27 mouse cellular contexts compared by ENCODE assay signal in genomic region chr8:125902521-125902920, GRCm38 (mm10). TPM values are rescaled to one million over a fixed set of nuclear protein-coding genes. Genes with fewer than 3 reads are reported as not detected.
DNase-seq lines count a peak whose midpoint lies in the region; ATAC-seq and TF ChIP-seq lines count a peak whose summit lies in the region.
"Had no signal": no experiment of that assay in that cellular context is flagged by ENCODE, and none has a peak within 500 bp of the region (broad histone marks: within the 10 kb centered on the region; RNA-seq: fewer than 3 reads in every experiment).

No protein-coding gene starts in this region.

- no peaks in the 10 kb centered on the region; a peak in 1 of 4 replicates for H3K36me3 ChIP-seq in MEL (ENCODE audit: control insufficient read depth in 1 of 2, insufficient read depth in 2 of 2, low read length in 2 of 2)
- H3K36me3 ChIP-seq in stomach, postnatal 0 days (ENCODE audit: control insufficient read depth, insufficient read depth, low read length): no peaks in the 10 kb centered on the region
- no peaks in the 10 kb centered on the region for H3K36me3 ChIP-seq in forebrain, postnatal 0 days (ENCODE audit: insufficient read depth)
- H3K36me3 ChIP-seq: embryonic facial prominence, embryonic 13.5 days; G1E; hindbrain, embryonic 13.5 days; liver, embryonic 13.5 days; lung, embryonic 15.5 days; stomach, embryonic 15.5 days had no signal

- peak; percentile 26 to 42 for DNase-seq in adrenal gland, postnatal 36 days
- DNase-seq in adrenal gland, postnatal 4 days (ENCODE audit: low spot score in 2 of 2): no peak
- peak; percentile 48 for DNase-seq in MEL (ENCODE audit: low read depth, low spot score)
- DNase-seq in brain, embryonic 14.5 days (ENCODE audit: low read depth): peak; percentile 8
- peak; percentile 33 for DNase-seq in stomach, postnatal 0 days (ENCODE audit: low spot score)
- DNase-seq in thymus, postnatal 14 days: no peak
- DNase-seq in forebrain, postnatal 0 days: no peak
- no peak for DNase-seq in lung, postnatal 25 days (ENCODE audit: low spot score)
- DNase-seq: B cell, adult 2 months; cerebellum, adult 11 months; cerebellum, adult 9-11 months; gastrocnemius, postnatal 25 days; heart, postnatal 36 days; kidney, adult 18-20 months; kidney, postnatal 4 days; liver, embryonic 13.5 days; lung, postnatal 4 days; thymus, postnatal 25 days had no signal

- no peak for TF ChIP-seq POLR2A in MEL (IDR thresholded peaks at IDR 0.05; ENCODE audit: control insufficient read depth in 1 of 2, insufficient read depth in 1 of 2, low read depth in 1 of 2, low read length in 2 of 2, poor library complexity in 1 of 2)
- no peak for TF ChIP-seq POLR2A in brain, embryonic 14.5 days (IDR thresholded peaks at IDR 0.05; ENCODE audit: borderline replicate concordance, extremely low read depth, insufficient read depth, insufficient read length, poor library complexity, severe bottlenecking)

- peak; percentile 31; the same call in 1 of the 2 replicates for ATAC-seq in stomach, postnatal 0 days (ENCODE audit: low FRiP score, low TSS enrichment)
- ATAC-seq in forebrain, postnatal 0 days: no peak
- ATAC-seq: forebrain, embryonic 14.5 days had no signal

- H3K27me3 ChIP-seq in MEL (ENCODE audit: control insufficient read depth in 1 of 2, insufficient read depth in 2 of 2, low read length in 2 of 2): no peaks in the 10 kb centered on the region
- peaks cover 3% of the 10 kb centered on the region; the same call in 1 of the 2 replicates for H3K27me3 ChIP-seq in stomach, postnatal 0 days (ENCODE audit: control insufficient read depth, insufficient read depth, low read length)
- no peaks in the 10 kb centered on the region for H3K27me3 ChIP-seq in forebrain, postnatal 0 days (ENCODE audit: insufficient read depth, low read length)

- no peaks in the 10 kb centered on the region for H3K9me3 ChIP-seq in MEL (replicated peaks; ENCODE audit: insufficient read depth, low read length)
- no peaks in the 10 kb centered on the region for H3K9me3 ChIP-seq in stomach, postnatal 0 days (ENCODE audit: control insufficient read depth, low read length)
- H3K9me3 ChIP-seq in forebrain, postnatal 0 days (ENCODE audit: low read length): no peaks in the 10 kb centered on the region
- H3K9me3 ChIP-seq: embryonic facial prominence, embryonic 13.5 days; hindbrain, embryonic 13.5 days; liver, embryonic 13.5 days; lung, embryonic 15.5 days; stomach, embryonic 15.5 days had no signal

- no peaks in the 10 kb centered on the region for H3K79me2 ChIP-seq in MEL (ENCODE audit: control insufficient read depth, insufficient read depth, low read length, poor library complexity)

- H3K27ac ChIP-seq in MEL (ENCODE audit: control insufficient read depth, low read depth, low read length): no peak overlapping the region; the same call in 1 of the 2 replicates
- no peak overlapping the region for H3K27ac ChIP-seq in stomach, postnatal 0 days (replicated peaks)
- no peak overlapping the region for H3K27ac ChIP-seq in forebrain, postnatal 0 days (ENCODE audit: low read depth, low read length)
- H3K27ac ChIP-seq: embryonic facial prominence, embryonic 13.5 days; hindbrain, embryonic 13.5 days; left cerebral cortex, adult 2 months; liver, embryonic 13.5 days; lung, embryonic 15.5 days; stomach, embryonic 15.5 days had no signal

- H3K4me2 ChIP-seq in stomach, postnatal 0 days (replicated peaks; ENCODE audit: low read depth): no peak overlapping the region
- no peak overlapping the region for H3K4me2 ChIP-seq in forebrain, postnatal 0 days (ENCODE audit: low read depth)
- H3K4me2 ChIP-seq: embryonic facial prominence, embryonic 13.5 days; hindbrain, embryonic 13.5 days; liver, embryonic 13.5 days; lung, embryonic 15.5 days; stomach, embryonic 15.5 days had no signal

- TF ChIP-seq EP300 in MEL (IDR thresholded peaks at IDR 0.05; ENCODE audit: low read depth in 1 of 2, low read length in 2 of 2): peak in 1 of 2 experiments; percentile 72; a peak in 2 of 4 replicates
- no peak for TF ChIP-seq EP300 in stomach, postnatal 0 days (optimal IDR thresholded peaks at IDR 0.05)

- no peak for TF ChIP-seq RAD21 in MEL (IDR thresholded peaks at IDR 0.05; ENCODE audit: low read depth, low read length)

- WGBS in stomach, postnatal 0 days: 43% methylated on average over 3 of the region's 3 CpGs
- 43% methylated on average over 3 of the region's 3 CpGs for WGBS in forebrain, postnatal 0 days

- no peak overlapping the region for H3K4me3 ChIP-seq in MEL (ENCODE audit: control insufficient read depth in 1 of 2, insufficient read depth in 1 of 2, low read depth in 2 of 2, low read length in 2 of 2)
- H3K4me3 ChIP-seq in stomach, postnatal 0 days (ENCODE audit: low read depth, low read length): no peak overlapping the region
- no peak overlapping the region for H3K4me3 ChIP-seq in forebrain, postnatal 0 days (ENCODE audit: low read depth, low read length)
- H3K4me3 ChIP-seq: embryonic facial prominence, embryonic 13.5 days; hindbrain, embryonic 13.5 days; left cerebral cortex, adult 2 months; liver, embryonic 13.5 days; lung, embryonic 15.5 days; stomach, embryonic 15.5 days had no signal

- TF ChIP-seq CTCF in MEL (IDR thresholded peaks at IDR 0.05 in 2 of 3, conservative IDR thresholded peaks at IDR 0.05 in 1 of 3; ENCODE audit: control insufficient read depth in 1 of 3, insufficient read depth in 1 of 3, low read depth in 2 of 3, low read length in 3 of 3, poor library complexity in 1 of 3, severe bottlenecking in 1 of 3): no peak
- TF ChIP-seq CTCF in brain, embryonic 14.5 days (IDR thresholded peaks at IDR 0.05; ENCODE audit: borderline replicate concordance, extremely low read depth, insufficient read depth, insufficient read length): no peak
- no peak for TF ChIP-seq CTCF in stomach, postnatal 0 days (IDR thresholded peaks at IDR 0.05; ENCODE audit: low read depth)
- no peak for TF ChIP-seq CTCF in forebrain, postnatal 0 days (IDR thresholded peaks at IDR 0.05; ENCODE audit: low read depth)

- peaks cover 7% of the 10 kb centered on the region in 2 experiments; a peak in 2 of 4 replicates for H3K4me1 ChIP-seq in MEL (ENCODE audit: control insufficient read depth in 1 of 2, insufficient read depth in 2 of 2, low read length in 2 of 2)
- no peaks in the 10 kb centered on the region for H3K4me1 ChIP-seq in stomach, postnatal 0 days (replicated peaks; ENCODE audit: control insufficient read depth, insufficient read depth)
- no peaks in the 10 kb centered on the region for H3K4me1 ChIP-seq in forebrain, postnatal 0 days (ENCODE audit: insufficient read depth)

- H3K9ac ChIP-seq in MEL (ENCODE audit: control insufficient read depth, low read depth, low read length, poor library complexity, severe bottlenecking): no peak overlapping the region
- H3K9ac ChIP-seq in stomach, postnatal 0 days (ENCODE audit: low read length): no peak overlapping the region
- no peak overlapping the region for H3K9ac ChIP-seq in forebrain, postnatal 0 days
- H3K9ac ChIP-seq: embryonic facial prominence, embryonic 13.5 days; hindbrain, embryonic 13.5 days; liver, embryonic 13.5 days; lung, embryonic 15.5 days; stomach, embryonic 15.5 days had no signal

TF ChIP-seq in MEL, 35 proteins besides CTCF, POLR2A, EP300 and RAD21:
- TF ChIP-seq GATA1 (IDR thresholded peaks at IDR 0.05; ENCODE audit: low read depth, low read length) (peak; percentile 38; the same call in 1 of the 2 replicates), NELFE (IDR thresholded peaks at IDR 0.05; ENCODE audit: low read depth, low read length) (no peak), TCF12 (IDR thresholded peaks at IDR 0.05; ENCODE audit: low read depth, low read length) (peak; percentile 40; the same call in 1 of the 2 replicates), MAZ (IDR thresholded peaks at IDR 0.05; ENCODE audit: low read depth, low read length) (no peak), MEF2A (IDR thresholded peaks at IDR 0.05; ENCODE audit: extremely low read depth, insufficient replicate concordance, low read depth, low read length, poor library complexity, severe bottlenecking) (no peak), TAL1 (IDR thresholded peaks at IDR 0.05; ENCODE audit: low read length) (peak; percentile 13; the same call in 1 of the 2 replicates)
TF ChIP-seq in MEL: peak in this region for 3.

RNA-seq across cellular contexts. Expression of gene Pcnx2, which starts 4.4 kb away (rescaled TPM):
- under 1 TPM; 0.33 to 0.43 TPM for total RNA-seq in adrenal gland, postnatal 36 days (2021)
- 1 to 10 TPM in 1 of 2 experiments, under 1 TPM in 1; 0.90 to 1.1 TPM for total RNA-seq in adrenal gland, postnatal 4 days (2021)
- not detected in 2 replicates for total RNA-seq in MEL (2012; rRNA removed)
- under 1 TPM in 1 of 2 experiments, not detected in 1; 0.04 TPM for polyA plus RNA-seq in MEL (2012; ENCODE audit: insufficient read depth in 1 of 2, insufficient read length in 2 of 2, low read depth in 1 of 2, low replicate concordance in 2 of 2, missing spikeins in 1 of 2)
- polyA plus RNA-seq in brain, embryonic 14.5 days (2012; rRNA removed): 11.8 and 13.7 TPM in 2 replicates
- 0.17 and 0.22 TPM in 2 replicates for polyA plus RNA-seq in stomach, postnatal 0 days (2015; fragmentation: Nextera tagmentation; extraction: Ambion mirVana)
- 10.0 and 12.3 TPM in 2 replicates for total RNA-seq in forebrain, postnatal 0 days (2014; rRNA removed)
- polyA plus RNA-seq in forebrain, postnatal 0 days (2015; fragmentation: Nextera tagmentation; extraction: Ambion mirVana): 1.8 and 2.1 TPM in 2 replicates
- total RNA-seq: CH12.LX; common myeloid progenitor, adult 5-6 weeks had no signal
- polyA plus RNA-seq: G1E had no signal

RNA-seq across cellular contexts. Expression of gene Map3k21, which starts 7.7 kb away (rescaled TPM):
- 1 to 10 TPM in 1 of 2 experiments, under 1 TPM in 1; 0.70 to 2.7 TPM for total RNA-seq in adrenal gland, postnatal 36 days (2021)
- total RNA-seq in adrenal gland, postnatal 4 days (2021): 1 to 10 TPM; 2.3 to 4.6 TPM
- total RNA-seq in MEL (2012; rRNA removed): not detected in 2 replicates
- not detected for polyA plus RNA-seq in MEL (2012; ENCODE audit: insufficient read depth in 1 of 2, insufficient read length in 2 of 2, low read depth in 1 of 2, low replicate concordance in 2 of 2, missing spikeins in 1 of 2)
- polyA plus RNA-seq in brain, embryonic 14.5 days (2012; rRNA removed): 0.49 and 0.82 TPM in 2 replicates
- polyA plus RNA-seq in stomach, postnatal 0 days (2015; fragmentation: Nextera tagmentation; extraction: Ambion mirVana): 1.1 and 1.2 TPM in 2 replicates
- total RNA-seq in forebrain, postnatal 0 days (2014; rRNA removed): 2.3 and 3.2 TPM in 2 replicates
- 0.49 and 0.85 TPM in 2 replicates for polyA plus RNA-seq in forebrain, postnatal 0 days (2015; fragmentation: Nextera tagmentation; extraction: Ambion mirVana)
- total RNA-seq: CH12.LX; common myeloid progenitor, adult 5-6 weeks had no signal
- polyA plus RNA-seq: G1E had no signal

Comparison
In these comparisons a context has a peak if more than half of its experiments do, and no peak if none do; other contexts are left out.
1. DNase-seq: peak in adrenal gland, postnatal 36 days (2 of 2), MEL (single experiment), brain, embryonic 14.5 days (single experiment) and stomach, postnatal 0 days (single experiment); none in adrenal gland, postnatal 4 days (0 of 2), thymus, postnatal 14 days (single experiment), forebrain, postnatal 0 days (single experiment) and lung, postnatal 25 days (single experiment).